Mouse (Mus musculus) embryonic facial prominence, embryonic 10.5 days (tissue): ENCODE data around the gene Sult1a1. TPM values are rescaled to one million over a fixed set of nuclear protein-coding genes. Genes with fewer than 3 reads are reported as not detected.

Experiments used
- DNase-seq: peaks from one replicate; pipeline ENCODE4 v3.0.0-alpha.2; 2017; ENCODE audit warnings: low spot score
- H3K27ac ChIP-seq: fragments of 300-500 bp; sonication (generic); replicated peaks from 2 replicates; pipeline ENCODE4 v1.5.1; 2016; ENCODE audit warnings: mild to moderate bottlenecking
- H3K27me3 ChIP-seq: fragments of 300-500 bp; sonication (generic); replicated peaks from 2 replicates; pipeline ENCODE4 v1.6.1; 2016; ENCODE audit warnings: low read depth, mild to moderate bottlenecking; ENCODE audit not compliant: poor library complexity, severe bottlenecking
- H3K36me3 ChIP-seq: fragments of 300-500 bp; sonication (generic); replicated peaks from 2 replicates; pipeline ENCODE4 v1.6.1; 2016; ENCODE audit warnings: mild to moderate bottlenecking, moderate library complexity
- H3K4me1 ChIP-seq: fragments of 300-500 bp; sonication (generic); 2 replicates; pipeline ENCODE4 v1.6.1; 2016
- H3K4me3 ChIP-seq: fragments of 300-500 bp; sonication (generic); 2 replicates; pipeline ENCODE4 v1.5.1; 2016; ENCODE audit warnings: mild to moderate bottlenecking, moderate library complexity
- H3K9me3 ChIP-seq: fragments of 300-500 bp; sonication (generic); 2 replicates; pipeline ENCODE4 v1.6.1; 2016; ENCODE audit warnings: mild to moderate bottlenecking
- WGBS: fragments of 180-500 bp; shearing (Covaris S2); methylation state at CpG from one replicate; pipeline ENCODE4 v1.1.7; 2016; 5-methylcytosine and 5-hydroxymethylcytosine counted together
- polyA plus RNA-seq: library from polyadenylated mRNA; unstranded; fragments of >200 nt; fragmentation: Nextera tagmentation; extraction: Ambion mirVana; gene quantifications from 2 replicates; pipeline ENCODE4 v1.2.1, GENCODE M21; 2016

Sult1a1 gene
- polyA plus RNA-seq, 1 experiment from 2014 or later = 0.32 TPM

- WGBS = 2% methylated on average over 39 of the region's 39 CpGs
- peaks cover 52% of the 10 kb centered on the region for H3K27me3 ChIP-seq
- peak overlapping the region; percentile 78 for H3K4me3 ChIP-seq
- H3K27ac ChIP-seq = peak overlapping the region; percentile 83
- peak; percentile 83 for DNase-seq
- peaks cover 15% of the 10 kb centered on the region for H3K36me3 ChIP-seq
- H3K9me3 ChIP-seq = peaks cover 8% of the 10 kb centered on the region; the same call in 1 of the 2 replicates
- peaks cover 32% of the 10 kb centered on the region for H3K4me1 ChIP-seq
These were observed 28.1 kb upstream of the Sult1a1 start for GRCm38 (mm10) chr7:126704121-126704980.

GRCm38 (mm10) chr7:126703757-126704077 lies 27.5 kb upstream of the Sult1a1 start:
- Histone ChIP-seq H3K27ac (no peak overlapping the region; the same call in 1 of the 2 replicates), H3K9me3 (peaks cover 2% of the 10 kb centered on the region; the same call in 1 of the 2 replicates), H3K4me3 (peak overlapping the region; percentile 78), H3K4me1 (peaks cover 32% of the 10 kb centered on the region), H3K27me3 (peaks cover 52% of the 10 kb centered on the region), H3K36me3 (peaks cover 21% of the 10 kb centered on the region)
- WGBS = 18% methylated on average over 7 of the region's 7 CpGs
- no peak for DNase-seq

DNA sequence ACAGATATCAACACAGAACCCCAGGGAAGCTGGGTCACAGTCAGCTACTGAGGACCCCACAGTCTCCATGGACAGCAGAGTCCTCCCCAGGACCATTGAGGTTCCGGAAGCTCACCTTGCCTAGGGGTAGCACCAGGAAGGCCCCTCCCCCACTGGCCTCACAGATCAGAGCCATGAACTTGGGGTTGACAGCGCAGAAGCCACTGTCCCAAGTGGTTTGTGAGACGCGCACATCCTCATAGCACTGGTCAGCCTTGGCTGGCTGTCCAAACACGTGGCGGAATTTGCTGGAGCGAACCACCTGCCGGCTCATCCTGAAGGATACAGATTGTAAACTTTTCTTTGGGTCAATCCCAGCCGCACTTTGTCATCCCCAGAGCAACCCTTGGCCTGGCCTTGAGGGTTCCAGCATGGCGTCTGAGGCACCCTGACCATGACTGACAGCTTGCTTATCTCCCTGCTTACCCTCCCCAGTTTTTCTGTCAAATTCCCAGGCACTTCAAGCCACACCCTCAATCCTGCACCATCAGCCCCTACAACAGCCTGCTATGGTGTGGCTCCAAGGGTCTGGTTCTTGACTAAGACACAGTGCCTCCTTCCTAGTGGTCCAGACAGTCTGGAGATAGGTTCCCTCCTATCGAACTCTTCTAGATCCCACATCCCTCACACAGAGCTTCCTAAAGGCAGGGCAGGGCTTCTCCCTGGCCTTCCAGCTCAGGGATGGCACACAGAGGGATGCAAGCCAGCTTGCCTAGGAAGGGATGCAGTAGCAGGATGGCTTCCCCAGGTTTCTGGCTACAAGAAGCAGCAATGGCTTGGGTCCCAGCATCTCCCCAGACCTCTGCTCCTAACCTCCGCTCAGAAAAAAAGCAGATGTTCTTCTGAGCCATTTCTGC lies 26.9 kb upstream of the Sult1a1 start:
- H3K9me3 ChIP-seq = no peaks in the 10 kb centered on the region
- peaks cover 32% of the 10 kb centered on the region for H3K4me1 ChIP-seq
- peaks cover 23% of the 10 kb centered on the region for H3K36me3 ChIP-seq
- peak overlapping the region; percentile 78 for H3K4me3 ChIP-seq
- H3K27ac ChIP-seq = no peak overlapping the region
- peaks cover 52% of the 10 kb centered on the region for H3K27me3 ChIP-seq
- 85% methylated on average over 12 of the region's 12 CpGs for WGBS
- DNase-seq = no peak

DNA sequence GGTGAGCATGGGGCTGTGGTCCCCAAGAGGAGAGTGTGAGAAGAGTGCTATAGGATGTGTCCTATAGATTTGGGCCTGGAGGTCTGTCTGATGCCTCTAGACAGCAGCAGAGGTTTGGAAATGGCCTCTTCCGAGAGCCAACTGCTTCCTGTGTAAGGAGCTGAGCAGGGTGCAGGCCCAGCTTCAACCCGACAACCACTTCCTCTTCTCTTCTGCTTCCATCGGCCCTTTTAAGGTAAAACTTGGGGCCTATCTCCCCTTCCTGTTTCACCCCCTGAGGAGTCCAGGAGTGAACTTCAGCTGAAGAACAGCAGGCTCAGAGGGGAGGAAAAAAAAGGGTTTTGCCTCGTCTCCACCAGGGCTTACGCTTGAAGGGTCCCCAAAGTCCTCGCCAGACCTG lies 26.1 kb upstream of the Sult1a1 start:
- Histone ChIP-seq H3K36me3 (peaks cover 29% of the 10 kb centered on the region), H3K27ac (no peak overlapping the region), H3K27me3 (peaks cover 52% of the 10 kb centered on the region), H3K4me1 (peaks cover 34% of the 10 kb centered on the region), H3K4me3 (no peak overlapping the region), H3K9me3 (no peaks in the 10 kb centered on the region)
- 79% methylated on average over 6 of the region's 6 CpGs for WGBS
- DNase-seq = no peak

DNA sequence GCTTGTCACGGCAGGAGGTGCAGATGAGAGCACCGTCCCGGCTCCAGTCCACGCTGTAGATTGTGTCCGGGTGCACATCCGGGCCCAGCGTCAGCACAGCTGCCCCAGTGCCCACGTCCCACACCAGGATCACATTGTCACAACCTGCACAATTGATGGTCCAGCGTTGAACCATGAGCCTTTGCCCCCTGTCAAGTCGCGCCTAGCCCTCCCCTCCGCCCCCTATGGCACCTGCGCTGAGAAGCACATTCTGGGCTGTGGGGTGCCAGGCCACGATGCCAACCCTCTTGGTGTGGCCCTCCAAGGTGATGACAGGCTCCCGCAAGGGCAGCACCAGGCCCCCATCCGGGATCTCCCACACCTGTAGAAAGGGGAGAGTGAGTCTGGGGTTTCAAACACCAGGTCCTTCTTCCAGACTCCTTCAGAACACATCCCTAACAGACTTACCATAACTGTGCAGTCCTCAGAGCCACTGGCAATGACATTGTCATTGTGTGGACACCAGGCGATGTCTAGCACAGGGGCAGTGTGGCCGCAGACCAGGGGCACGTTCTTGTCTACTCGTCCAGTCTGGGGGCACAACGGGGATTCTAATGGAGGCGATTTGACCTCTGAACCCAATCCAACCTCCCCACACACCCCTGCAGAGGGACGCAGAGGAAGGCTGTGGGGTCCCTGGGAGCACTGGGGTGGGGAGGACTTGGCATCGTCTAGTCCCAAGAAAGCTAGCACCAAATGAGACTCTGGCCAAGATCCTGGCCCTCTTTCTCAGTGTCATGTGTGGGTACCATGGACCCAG lies 25.5 kb upstream of the Sult1a1 start:
- Histone ChIP-seq H3K9me3 (no peaks in the 10 kb centered on the region), H3K36me3 (peaks cover 34% of the 10 kb centered on the region), H3K27me3 (peaks cover 52% of the 10 kb centered on the region), H3K27ac (no peak overlapping the region), H3K4me3 (peak overlapping the region; percentile 23), H3K4me1 (peaks cover 40% of the 10 kb centered on the region)
- DNase-seq = no peak
- WGBS = 60% methylated on average over 24 of the region's 24 CpGs

GRCm38 (mm10) chr7:126701070-126701469 lies 24.8 kb upstream of the Sult1a1 start:
- no peaks in the 10 kb centered on the region for H3K9me3 ChIP-seq
- under 1% methylated on average over 11 of the region's 11 CpGs for WGBS
- DNase-seq = peak; percentile 88
- no peak overlapping the region; the same call in 1 of the 2 replicates for H3K27ac ChIP-seq
- peak overlapping the region; percentile 23 for H3K4me3 ChIP-seq
- H3K36me3 ChIP-seq = peaks cover 34% of the 10 kb centered on the region
- peaks cover 46% of the 10 kb centered on the region for H3K27me3 ChIP-seq
- peaks cover 46% of the 10 kb centered on the region for H3K4me1 ChIP-seq

DNA sequence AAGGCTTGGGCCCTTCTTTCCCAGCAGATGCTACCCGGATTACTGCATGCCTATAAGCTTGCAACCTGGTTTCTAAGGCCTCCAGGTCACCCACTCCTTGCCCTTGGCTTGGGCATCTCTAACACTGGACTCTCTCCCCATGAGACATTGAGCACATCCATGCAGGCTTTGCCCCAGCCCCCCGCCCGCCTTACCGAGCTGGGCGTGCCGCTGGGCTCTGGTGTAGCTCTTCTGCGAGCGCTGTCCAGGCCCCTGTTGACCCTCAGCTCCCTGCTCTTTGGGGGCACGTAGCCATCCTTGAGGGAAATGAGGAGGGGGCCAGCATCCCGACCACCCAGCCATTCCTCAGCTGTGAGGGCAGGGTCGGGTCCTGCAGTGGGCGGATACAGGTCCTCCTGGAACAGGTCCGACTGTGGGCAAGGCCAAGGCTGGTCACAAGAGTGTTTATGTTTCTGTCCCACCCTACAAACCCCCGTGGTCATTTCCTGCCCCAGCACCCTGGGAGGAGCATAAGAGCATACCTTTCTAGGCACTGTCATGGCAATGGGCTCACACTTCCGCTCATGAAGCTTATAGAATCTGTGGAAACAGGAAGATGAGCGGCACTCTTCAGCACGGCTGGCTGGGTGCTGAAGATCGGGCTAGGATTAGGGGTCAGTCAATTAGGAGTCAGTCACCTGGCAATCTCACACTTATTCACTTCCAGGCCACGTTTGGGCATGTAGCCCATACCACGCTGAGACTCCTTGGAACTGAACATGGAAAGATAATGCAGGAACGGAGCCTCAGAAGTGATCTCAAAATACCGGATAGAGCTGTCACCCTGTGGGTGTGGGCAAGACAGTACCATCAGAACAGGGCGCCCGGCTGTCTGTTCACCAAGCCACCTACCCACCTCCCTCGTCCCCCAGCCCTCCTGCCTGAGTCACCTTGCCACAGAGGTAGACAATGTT lies 24.1 kb upstream of the Sult1a1 start:
- H3K4me1 ChIP-seq = peaks cover 46% of the 10 kb centered on the region
- no peak overlapping the region; the same call in 1 of the 2 replicates for H3K27ac ChIP-seq

GRCm38 (mm10) chr7:126697838-126698237 lies 21.6 kb upstream of the Sult1a1 start:
- DNase-seq = no peak
- Histone ChIP-seq H3K27ac (no peak overlapping the region), H3K27me3 (peaks cover 13% of the 10 kb centered on the region), H3K36me3 (peaks cover 34% of the 10 kb centered on the region), H3K4me1 (peaks cover 43% of the 10 kb centered on the region), H3K9me3 (no peaks in the 10 kb centered on the region), H3K4me3 (no peak overlapping the region)
- 94% methylated on average over 8 of the region's 8 CpGs for WGBS

More for the DNA sequence above, 24.1 kb upstream of the Sult1a1 start:
- no peaks in the 10 kb centered on the region for H3K9me3 ChIP-seq
- H3K36me3 ChIP-seq = peaks cover 34% of the 10 kb centered on the region
- DNase-seq = no peak
- peaks cover 38% of the 10 kb centered on the region for H3K27me3 ChIP-seq
- H3K4me3 ChIP-seq = peak overlapping the region; percentile 23; the same call in 1 of the 2 replicates
- WGBS = 83% methylated on average over 25 of the region's 25 CpGs

DNA sequence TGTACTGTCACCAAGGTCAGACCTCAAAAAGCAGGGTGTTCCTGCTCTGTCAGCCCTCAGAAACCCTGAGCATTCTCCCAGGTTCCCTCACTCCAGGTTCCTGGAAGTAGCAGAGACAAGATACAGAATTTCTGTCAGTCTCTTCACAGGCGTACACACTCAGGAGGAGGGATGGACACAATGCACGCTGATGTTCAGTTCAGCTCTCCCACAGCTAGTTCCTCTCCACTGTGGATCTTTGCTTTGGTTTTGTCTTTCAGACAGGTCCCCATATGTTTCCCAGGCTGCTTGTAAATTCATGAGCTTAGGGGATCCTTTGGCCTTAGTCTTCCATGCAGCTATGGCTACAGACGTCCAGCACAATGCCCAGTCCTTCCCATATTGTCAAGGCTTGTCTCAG lies 20.7 kb upstream of the Sult1a1 start:
- no peak for DNase-seq
- peaks cover 4% of the 10 kb centered on the region for H3K27me3 ChIP-seq
- peak overlapping the region; percentile 94 for H3K4me3 ChIP-seq
- peak overlapping the region; percentile 94 for H3K27ac ChIP-seq
- H3K9me3 ChIP-seq = no peaks in the 10 kb centered on the region
- peaks cover 43% of the 10 kb centered on the region for H3K4me1 ChIP-seq
- WGBS = 86% methylated on average over 3 of the region's 3 CpGs
- H3K36me3 ChIP-seq = peaks cover 44% of the 10 kb centered on the region

GRCm38 (mm10) chr7:126696303-126696702 lies 20.1 kb upstream of the Sult1a1 start:
- H3K27ac ChIP-seq = peak overlapping the region; percentile 94
- peaks cover 39% of the 10 kb centered on the region for H3K4me1 ChIP-seq
- peak overlapping the region; percentile 94 for H3K4me3 ChIP-seq
- no peak for DNase-seq
- 5% methylated on average over 17 of the region's 17 CpGs for WGBS
- H3K9me3 ChIP-seq = no peaks in the 10 kb centered on the region
- H3K27me3 ChIP-seq = no peaks in the 10 kb centered on the region
- peaks cover 50% of the 10 kb centered on the region for H3K36me3 ChIP-seq

- under 1% methylated on average over 40 of the region's 40 CpGs for WGBS
- no peaks in the 10 kb centered on the region for H3K27me3 ChIP-seq
- H3K4me1 ChIP-seq = peaks cover 33% of the 10 kb centered on the region
- H3K9me3 ChIP-seq = no peaks in the 10 kb centered on the region
- peak; percentile 98 for DNase-seq
- peak within 1 kb of the TSS; percentile 94 for H3K4me3 ChIP-seq
- peak within 1 kb of the TSS; percentile 94 for H3K27ac ChIP-seq
- peaks cover 54% of the 10 kb centered on the region for H3K36me3 ChIP-seq
These were observed 19.5 kb upstream of the Sult1a1 start, which contains the start of gene Slx1b for GRCm38 (mm10) chr7:126695631-126696207. TSS of gene Slx1b (minus strand) at chr7:126695784.
